Mouse (Mus musculus): ENCODE measurements around the gene St6galnac4.

Gene St6galnac4

DNA sequence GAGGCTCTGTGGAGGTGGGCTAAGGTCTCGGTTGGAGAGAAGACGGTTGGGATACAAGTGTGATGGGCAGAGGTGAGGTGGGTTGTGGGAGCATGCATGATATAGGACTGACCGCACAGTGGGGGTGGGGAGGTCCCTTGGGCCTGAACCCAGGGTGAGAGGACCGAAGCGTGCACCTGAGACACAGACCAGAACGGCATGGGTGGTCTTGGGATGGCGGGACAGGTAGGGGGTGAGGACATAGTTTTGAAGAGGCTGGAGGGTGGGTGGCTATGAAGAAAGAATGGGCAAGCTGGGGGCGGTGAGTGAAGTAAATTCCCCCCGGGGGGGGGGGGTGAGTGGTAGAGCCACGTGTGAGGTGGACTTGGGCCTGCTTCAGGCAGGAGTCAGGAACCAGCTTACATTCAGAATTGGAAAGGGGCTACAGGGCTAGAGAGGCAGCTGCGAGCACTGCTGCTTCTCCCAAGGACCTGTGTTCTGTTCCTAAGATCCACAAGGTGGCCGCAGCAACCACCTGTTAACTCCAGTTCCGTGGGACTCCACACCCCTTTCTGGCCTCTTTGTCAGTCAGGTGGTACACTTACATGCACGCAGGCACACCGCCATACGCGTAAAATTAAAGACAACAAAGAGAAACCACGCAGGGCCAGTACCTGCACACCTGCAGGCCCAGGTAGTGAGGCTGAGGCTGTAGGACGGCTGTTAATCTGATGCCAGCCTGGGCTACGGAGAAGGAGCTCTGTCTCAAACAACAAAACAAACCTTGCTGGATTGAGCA, 40.6 kb downstream of the St6galnac4 start:
- DNase-seq (ENCODE audit: low read depth, low spot score), result no peak

DNA sequence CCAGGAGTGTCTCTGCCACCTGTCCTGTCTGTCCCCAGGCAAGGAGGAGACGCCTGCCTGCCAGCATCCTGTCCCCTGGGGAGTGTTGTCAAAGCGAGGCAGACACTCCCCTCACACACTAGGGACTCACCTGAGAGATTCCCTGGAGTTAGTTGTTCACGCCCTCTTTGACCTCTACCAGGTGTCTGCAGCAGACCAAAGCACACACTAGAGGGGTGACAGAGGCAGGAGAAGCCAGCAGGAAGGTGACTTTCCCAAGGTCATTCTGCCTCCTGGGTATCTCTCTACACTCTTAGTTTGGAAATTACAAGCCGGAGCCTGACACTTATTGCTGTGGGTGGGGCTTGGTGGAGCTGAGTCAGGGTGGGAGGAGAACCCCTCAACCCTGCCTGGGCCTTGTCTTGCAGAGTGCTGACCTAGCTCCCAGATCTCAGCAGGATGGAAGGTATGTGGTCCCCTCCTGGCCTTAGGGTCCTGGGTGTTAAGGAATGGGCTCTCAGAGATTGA, 41.2 kb downstream of the St6galnac4 start:
- peak; percentile 79 for DNase-seq (ENCODE audit: low read depth, low spot score)

DNA sequence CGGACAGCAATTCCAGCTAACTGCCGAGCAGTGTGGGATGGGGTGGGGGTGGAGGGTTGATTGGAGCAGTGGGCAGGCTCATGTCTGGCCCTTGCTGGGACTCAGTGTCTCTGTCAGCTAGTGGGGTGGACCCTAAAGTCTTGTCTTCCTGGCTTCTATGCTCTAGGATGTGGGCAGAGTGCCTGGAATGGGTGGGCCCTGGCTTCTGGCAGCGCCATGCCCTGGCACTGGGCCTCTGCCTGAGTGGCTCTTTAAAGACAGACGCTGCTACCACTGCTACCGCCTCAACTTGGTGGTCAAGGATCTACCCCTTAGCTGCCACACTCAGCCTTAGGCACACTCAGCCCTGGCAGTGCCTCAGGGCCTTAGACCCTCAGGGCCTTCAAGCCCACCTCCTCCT, 41.8 kb downstream of the St6galnac4 start:
- DNase-seq (ENCODE audit: low read depth, low spot score), result peak; percentile 92

DNA sequence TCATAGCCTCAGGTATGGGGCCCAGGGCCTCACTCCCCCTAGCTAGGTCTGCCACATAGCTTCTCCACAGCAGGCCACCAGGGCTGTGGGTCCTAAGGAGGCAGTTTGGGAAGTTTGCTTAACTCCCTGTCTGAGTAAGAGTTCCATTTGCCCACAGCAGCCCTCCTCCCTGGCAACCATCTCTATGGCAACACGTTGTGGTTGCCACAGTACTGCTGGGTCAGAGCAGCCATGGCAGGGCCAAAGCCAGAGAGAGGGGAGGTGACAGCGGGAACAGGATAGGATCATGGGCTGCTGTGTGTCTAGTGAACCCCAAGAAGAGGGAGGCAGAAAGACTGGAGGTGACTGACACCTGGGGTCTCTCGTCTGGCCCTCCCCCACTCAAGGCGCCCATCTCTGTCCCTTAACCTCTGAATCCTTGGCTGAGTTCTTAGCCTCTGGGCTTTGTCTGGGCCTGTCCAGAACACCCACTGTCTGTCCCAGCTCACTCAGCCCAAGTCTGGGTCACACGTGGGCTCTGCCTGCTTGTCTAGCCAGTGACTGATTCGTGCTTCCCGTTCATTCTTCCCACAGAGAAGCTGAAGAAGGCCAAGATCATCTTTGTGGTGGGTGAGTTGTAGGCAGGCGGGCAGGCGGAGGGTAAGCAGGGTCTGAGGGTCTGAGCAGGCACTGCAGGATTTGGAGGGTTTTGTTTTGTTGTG, 42.5 kb downstream of the St6galnac4 start:
- peak; percentile 98 for DNase-seq (ENCODE audit: low read depth, low spot score)

DNA sequence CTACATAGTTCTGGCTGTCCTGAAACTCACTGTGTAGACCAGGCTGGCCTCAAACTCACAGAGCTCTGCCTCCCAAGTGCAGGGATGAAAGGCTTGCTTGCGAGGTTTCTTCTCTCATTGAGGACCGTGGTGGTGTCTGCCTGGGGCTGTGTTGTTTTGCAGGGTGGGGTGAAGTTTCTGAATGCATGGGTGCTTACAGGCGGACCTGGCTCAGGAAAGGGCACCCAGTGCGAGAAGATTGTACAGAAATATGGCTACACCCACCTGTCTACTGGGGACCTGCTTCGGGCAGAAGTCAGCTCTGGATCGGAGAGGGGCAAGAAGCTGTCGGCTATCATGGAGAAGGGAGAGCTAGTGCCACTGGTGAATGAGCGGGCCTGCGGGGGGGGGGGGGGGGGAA, 43.1 kb downstream of the St6galnac4 start:
- DNase-seq (ENCODE audit: low read depth, low spot score), result no peak

DNA sequence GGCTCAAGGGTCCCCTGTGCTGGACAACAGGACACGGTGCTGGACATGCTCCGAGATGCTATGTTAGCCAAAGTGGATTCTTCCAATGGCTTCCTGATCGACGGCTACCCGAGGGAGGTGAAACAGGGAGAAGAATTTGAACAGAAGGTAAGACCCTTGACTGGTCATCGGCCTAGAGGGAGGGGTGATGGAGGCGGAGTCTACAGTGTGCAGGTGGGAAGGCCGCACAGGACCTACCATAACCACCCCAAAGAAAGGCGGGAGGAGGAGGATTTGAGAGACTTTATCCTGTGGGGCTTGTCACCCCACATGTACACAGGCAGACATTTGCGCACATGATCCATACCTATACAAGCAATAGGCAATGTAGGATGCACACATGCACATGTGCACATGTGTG, 44.2 kb downstream of the St6galnac4 start:
- DNase-seq (ENCODE audit: low read depth, low spot score), result no peak

DNA sequence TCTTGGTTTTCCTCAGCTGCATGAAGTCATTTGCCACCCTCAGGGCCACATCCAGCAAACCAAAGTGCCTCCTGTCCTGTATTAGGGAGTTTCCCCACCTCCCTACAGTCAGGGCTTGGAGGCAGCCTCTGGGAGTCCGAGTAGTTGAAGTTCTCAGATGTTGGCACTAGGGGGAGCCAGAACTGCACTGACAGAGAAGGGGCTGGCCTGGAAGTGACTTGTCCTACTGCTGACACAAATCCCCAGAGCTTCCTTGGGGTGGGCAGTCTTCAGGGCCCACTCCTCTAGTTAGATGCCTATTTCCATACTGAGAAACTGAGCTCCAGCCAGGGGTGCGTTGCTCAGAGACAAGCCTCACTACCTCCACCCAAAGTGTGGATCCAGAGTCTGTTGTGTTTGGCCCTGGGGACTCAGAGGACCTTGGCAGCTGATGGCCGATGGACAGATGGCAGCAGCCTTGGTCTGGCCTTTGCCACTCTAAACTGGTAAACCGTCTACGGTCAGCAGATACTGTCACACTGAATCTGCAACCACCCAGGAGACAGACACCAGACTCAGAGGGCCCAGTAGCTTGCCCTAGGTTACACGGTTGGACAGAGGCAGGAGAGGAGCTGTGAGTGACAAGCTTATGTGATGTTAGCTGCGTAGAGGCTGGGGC, 45.0 kb downstream of the St6galnac4 start:
- peak; percentile 96 for DNase-seq (ENCODE audit: low read depth, low spot score)

DNA sequence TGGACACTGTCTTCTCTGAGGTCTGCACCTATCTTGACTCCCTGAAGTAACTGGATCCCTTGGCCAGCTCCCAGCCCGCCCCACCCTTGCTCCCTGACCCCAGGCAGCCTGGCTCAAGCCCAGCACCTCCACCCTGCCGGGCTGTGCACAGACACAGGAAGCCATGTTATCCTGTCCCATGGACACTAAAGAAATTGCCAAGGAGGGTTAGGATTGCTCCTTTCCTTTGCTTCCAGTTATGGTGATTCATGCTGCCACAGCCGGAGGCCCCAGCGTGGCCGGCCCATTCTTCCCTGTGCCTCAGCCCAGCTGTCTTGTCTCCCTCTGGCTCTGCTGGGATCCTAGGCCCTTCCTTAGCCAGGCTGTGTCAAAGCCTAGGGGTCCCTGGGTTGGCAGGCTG, 46.8 kb downstream of the St6galnac4 start:
- DNase-seq (ENCODE audit: low read depth, low spot score), result peak; percentile 80

DNA sequence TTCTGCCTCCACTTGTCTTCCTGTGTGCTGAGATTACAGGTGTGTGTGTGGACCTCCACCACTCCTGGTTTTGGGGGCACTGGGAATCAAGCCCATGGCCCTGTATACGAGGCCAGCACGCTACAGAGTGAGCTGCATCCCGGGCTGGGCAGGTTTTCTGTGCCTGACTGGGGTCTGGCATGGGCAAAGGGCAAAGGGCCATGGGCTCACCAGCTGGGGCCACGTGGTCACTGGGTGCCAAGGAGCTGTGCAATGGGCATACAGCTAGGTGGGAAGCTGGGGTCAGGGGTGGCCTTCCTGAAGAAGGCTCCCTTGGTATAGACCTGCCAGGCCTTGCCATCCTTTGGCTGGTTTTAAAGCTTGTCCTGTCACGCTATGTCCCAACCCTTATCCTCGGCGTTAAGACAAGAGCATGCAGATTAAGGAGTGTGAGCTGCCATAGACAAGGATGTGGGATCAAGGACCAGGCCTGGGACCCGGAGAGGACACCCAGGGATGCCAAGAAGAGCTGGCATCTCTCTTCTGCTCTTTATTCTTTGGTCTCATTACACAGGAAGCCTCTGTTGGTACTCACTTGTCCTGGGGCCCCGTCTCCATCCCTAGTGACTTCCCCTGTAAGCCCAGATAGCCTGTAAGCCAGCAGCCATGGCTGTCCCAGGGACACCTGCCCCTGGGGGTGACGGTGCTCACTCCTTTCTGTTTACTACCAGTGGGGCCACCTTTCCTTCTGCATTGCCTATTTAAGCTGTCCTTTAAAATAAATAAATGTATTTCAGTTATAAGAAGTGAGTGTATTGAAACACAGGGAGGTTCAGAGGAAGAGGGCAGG, 47.6 kb downstream of the St6galnac4 start:
- DNase-seq (ENCODE audit: low read depth, low spot score), result no peak

DNA sequence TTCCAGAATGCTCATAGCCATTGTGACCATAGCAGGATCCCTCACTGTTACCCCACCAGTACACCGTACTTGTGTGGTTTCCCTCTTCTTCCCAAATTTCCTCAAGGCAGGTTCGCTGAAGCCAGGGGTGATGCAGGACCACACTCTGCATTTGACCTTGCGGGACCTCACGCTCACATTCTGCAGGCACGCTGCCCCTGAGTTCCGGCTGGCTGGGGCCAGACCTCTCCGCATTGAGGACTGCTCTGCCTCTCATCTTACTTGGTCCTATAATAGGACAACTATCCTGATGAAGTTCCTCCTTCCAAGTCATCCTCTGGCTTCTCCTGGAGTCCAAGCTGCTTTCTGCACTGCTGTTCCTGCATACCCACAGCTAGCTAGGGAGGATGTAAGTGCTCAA, 49.7 kb downstream of the St6galnac4 start:
- no peak for DNase-seq (ENCODE audit: low read depth, low spot score)

DNA sequence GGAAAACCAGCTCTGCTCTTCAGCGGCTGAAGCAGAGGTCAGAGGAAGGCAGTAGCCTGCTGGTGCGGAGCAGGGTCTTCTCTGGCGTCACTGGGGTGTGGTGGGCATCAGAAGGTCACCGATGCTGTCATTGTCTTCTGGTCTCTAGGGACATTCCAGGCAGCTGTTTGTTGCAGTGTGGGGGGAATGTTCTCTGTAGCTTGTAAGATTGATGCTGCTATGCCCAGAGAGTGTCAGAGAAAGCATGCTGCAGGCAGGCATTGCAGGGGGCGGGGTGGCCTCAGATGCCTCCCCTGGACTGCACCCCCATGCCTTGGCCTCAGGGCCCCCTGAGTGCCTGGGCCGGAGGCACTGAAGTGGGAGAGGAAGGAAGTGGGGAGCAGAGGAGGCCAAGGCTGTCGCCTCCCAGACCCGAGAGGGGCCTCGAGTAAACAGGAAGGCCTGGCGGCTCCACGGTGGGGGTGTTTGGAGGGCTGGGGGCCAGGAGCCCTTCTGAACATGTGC, 50.9 kb downstream of the St6galnac4 start:
- no peak for DNase-seq (ENCODE audit: low read depth, low spot score)

DNA sequence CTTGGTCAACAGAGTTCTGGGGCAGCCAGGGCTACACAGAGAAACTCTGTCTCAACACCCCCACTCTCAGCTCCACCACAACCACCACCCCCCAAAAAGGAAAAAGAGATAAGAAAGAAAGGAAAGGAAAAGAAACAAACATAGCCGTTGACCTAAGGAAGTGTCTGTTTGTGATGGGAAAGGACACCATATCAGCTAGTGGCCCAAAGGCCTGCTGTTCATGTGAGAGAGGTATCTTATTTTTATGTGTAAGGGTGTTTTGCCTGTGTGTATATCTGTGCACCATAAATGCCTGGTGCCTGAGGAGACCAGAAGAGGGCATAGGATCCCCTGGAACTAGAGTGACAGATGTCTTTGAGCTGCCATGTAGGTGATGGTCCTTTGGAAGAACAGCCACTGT, 52.7 kb downstream of the St6galnac4 start:
- no peak for DNase-seq (ENCODE audit: low read depth, low spot score)

DNA sequence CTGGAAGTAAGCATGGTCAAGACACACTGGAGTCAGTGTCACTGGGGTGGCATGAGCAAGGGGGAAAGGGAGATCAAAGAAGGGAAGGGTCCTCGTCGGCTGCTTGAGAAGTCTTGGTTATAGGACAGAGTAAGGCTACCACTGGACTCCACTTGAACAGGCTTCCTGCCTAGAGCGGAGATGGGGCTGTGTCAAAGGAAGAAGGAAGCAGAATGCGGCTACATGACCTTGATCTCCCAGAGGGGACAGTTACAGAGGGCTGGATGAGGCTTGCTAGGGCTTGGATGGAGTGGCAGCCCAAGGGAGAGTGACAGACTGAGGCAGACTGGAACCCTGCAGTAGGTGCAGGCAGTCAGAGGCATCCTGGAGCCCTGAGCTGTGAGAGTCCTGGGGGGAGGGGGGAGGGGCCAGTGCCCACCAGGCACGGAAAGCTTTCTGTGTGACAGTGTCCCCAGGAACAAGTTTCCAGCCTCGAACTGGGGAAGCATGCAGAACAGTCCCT, 53.7 kb downstream of the St6galnac4 start:
- no peak for DNase-seq (ENCODE audit: low read depth, low spot score)

DNA sequence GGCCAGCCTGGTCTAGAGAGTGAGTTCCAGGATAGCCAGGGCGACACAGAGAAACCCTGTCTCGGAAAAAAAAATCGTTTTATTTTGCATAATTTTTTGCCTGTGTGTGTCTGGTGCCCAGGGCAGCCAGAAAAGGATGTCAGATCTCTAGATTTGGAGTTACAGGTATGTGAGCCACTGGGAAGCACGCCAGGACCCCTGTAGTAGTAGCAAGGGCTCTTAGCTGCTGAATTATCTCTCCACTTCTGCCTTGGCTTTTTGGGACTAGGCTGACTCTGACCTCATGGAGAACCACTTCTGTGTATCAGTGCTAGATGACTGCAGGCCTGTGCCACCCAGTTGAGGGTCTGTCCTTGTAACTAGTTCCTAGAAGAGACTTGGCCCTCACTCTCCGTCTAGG, 54.9 kb downstream of the St6galnac4 start:
- no peak for DNase-seq (ENCODE audit: low read depth, low spot score)

DNA sequence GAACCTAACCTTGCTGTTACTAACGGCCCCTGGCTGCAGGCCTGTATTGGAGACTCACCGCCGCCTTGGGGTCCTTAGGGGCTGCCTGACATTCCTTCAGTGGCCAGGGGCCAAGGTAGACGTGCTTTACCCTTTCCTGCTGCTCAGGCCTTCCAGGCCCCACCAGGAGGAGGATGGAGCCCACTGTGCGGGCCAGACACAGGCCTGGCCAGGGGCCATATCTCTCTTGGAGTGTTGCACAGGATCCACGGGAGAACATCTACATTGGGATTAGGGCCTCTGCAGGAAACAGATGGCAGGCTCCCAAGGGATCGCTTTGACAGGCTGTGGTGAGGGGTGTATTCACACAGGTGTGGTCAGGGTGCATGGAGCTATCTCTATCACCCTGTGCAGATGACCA, 55.9 kb downstream of the St6galnac4 start:
- DNase-seq (ENCODE audit: low read depth, low spot score), result no peak

DNA sequence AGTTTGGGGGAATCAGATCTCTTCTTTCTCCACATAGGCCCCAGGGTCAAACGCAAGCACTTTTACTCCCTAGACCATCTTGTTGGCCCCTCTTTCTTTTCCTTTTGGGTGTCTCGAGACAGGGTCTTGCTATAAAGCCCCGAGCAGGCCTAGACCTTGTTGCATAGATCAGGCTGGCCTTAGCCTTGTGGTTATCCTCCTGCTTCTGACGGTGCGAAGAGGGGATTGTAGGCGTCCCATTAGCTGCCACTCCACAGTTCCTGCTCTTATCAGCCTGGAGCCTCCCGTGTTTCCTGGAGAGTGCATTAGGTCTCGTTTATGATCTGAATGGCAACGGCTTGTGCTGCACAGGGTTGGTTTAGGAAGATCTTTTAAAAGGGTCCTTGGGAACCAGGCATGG, 57.2 kb downstream of the St6galnac4 start:
- DNase-seq (ENCODE audit: low read depth, low spot score), result no peak

DNA sequence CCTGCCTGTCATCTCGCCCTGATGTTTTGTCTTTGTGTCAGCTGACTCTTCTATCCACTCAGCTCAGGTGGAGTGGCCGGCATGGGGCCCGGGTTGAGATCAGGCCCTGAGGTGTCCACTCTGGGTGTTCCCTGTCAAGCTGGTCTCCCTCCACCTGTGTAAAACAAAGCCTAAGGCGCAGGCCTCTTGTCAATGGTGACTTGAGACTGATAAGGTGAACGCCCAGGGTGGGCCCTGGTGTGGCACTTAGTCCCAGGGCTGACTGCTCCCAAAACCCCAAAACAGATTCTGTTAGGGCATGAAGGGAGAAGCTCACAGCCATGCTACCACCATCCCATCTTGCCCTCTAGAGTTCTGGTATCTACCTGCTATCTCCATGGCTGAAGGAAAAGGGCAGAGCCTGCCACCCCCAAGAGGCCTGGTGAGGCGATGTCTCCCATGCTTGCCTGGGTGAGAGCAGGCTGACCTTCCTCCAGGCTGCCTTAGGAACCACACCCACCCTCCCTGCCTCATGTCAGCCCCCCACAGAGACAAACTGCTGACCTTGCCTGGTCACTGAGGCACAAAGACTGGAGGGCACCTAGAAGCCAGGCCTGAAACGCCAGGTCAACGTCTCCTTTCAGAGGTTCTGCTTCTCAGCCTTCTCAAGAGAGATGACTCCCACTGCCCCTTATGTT, 58.0 kb downstream of the St6galnac4 start:
- no peak for DNase-seq (ENCODE audit: low read depth, low spot score)

DNA sequence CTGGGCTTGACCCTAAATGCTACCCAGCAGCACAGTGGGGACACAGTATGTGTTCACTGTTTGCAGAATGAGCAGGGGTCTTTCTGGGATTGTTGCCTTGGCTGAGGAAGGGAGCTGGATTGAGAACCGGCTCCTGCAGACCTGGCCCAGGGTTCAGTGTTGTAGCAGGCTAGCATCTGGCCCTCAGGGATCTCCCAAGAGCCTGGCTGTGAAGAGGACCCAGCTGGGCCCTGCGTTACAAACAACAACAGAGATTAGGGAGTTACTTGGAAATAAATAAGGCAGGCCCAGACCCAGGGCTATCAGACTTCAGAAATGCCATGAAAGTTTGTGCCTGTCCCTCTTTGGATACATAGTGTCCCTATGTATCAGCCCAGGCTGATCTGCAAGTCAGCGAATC, 58.8 kb downstream of the St6galnac4 start:
- no peak for DNase-seq (ENCODE audit: low read depth, low spot score)

DNA sequence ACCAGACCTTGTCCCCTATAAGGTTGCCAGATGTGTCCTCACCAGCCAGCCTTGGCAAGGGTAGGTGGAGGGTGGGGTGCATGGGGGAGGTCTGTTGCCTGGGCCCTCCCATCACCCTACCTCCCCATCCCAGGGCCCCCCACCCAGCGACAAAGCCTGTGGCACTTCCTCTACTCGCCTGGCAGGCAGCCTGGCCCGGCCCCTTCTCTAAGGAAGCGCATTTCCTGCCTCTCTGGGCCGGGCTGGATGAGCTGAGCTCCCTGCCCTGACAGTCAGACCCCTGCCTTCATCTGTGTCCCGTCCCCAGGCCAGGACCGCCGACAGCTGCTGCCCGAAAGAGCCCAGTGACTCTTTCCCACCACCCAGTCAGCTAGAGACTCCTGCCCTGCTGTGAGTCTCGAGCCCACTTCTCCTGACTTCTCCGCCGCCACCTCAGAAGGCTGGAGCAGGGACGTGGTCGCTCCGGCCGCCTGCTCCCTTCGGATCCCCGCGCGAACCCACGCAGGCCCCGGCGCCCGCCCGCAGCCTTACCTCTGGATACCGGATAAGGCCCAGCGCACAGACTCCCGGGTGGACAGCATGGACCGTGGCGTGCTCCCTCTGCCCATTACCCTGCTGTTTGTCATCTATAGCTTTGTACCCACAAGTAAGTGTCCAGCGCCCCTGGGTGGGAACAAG, 59.6 kb downstream of the St6galnac4 start, which contains the start of gene Eng:
Gene Eng, plus strand, starts transcription at position 217 of the 678 bp plus-strand sequence.
- DNase-seq (ENCODE audit: low read depth, low spot score), result no peak

DNA sequence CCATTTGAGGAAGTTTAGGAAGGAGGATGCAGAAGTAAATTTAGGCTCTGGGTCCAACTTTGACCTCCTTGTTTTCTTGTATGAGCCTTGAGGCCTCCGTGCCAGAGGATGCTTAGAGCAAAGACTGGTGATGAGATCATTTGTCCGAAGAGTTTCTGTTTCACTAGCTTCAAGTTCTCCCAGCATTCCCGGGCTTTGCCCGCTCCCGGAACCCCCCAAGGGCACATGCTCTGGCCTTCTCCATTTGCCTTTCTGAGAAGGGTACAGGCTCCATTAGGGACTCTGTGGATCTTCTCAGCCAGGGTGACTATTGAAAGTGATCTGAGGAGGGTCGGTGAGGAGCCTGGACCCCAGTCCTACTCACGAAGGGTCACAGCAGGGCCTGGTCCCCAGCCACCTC, 60.5 kb downstream of the St6galnac4 start:
- DNase-seq (ENCODE audit: low read depth, low spot score), result no peak
